Mouse (Mus musculus): ENCODE data around the gene Rmi2. TPM values are rescaled to one million over a fixed set of nuclear protein-coding genes. Genes with fewer than 3 reads are reported as not detected.

Rmi2 gene
- polyA plus RNA-seq, 1 experiment from 2014 or later: 4.8 TPM

GRCm38 (mm10) chr16:10840018-10840417, 5.2 kb downstream of the Rmi2 start:
- 79% methylated on average over 10 of the region's 14 CpGs for WGBS

GRCm38 (mm10) chr16:10842282-10842855, 7.5 kb downstream of the Rmi2 start:
- H3K4me3 ChIP-seq (ENCODE audit: low read depth, low read length): no peak overlapping the region
- TF ChIP-seq CTCF (IDR thresholded peaks at IDR 0.05; ENCODE audit: low read depth): no peak
- H3K4me2 ChIP-seq: no peak overlapping the region
- H3K9me3 ChIP-seq (ENCODE audit: low read depth, low read length): no peaks in the 10 kb centered on the region
- H3K9ac ChIP-seq: no peak overlapping the region
- 74% methylated on average over 4 of the region's 4 CpGs for WGBS
- peaks cover 20% of the 10 kb centered on the region for H3K4me1 ChIP-seq (ENCODE audit: insufficient read depth)
- H3K27ac ChIP-seq (ENCODE audit: low read depth): no peak overlapping the region
- H3K27me3 ChIP-seq (ENCODE audit: insufficient read depth, low read length): no peaks in the 10 kb centered on the region
- ATAC-seq (ENCODE audit: insufficient read depth): no peak
- peaks cover 8% of the 10 kb centered on the region; the same call in 1 of the 2 replicates for H3K36me3 ChIP-seq (ENCODE audit: insufficient read depth)
- no peak for DNase-seq

More at GRCm38 (mm10) chr16:10840018-10840417, 5.2 kb downstream of the Rmi2 start:
- H3K4me1 ChIP-seq (ENCODE audit: insufficient read depth): peaks cover 23% of the 10 kb centered on the region
- no peak for DNase-seq
- H3K27ac ChIP-seq (ENCODE audit: low read depth): no peak overlapping the region
- no peak for ATAC-seq (ENCODE audit: insufficient read depth)
- H3K27me3 ChIP-seq (ENCODE audit: insufficient read depth, low read length): no peaks in the 10 kb centered on the region
- peaks cover 8% of the 10 kb centered on the region; the same call in 1 of the 2 replicates for H3K36me3 ChIP-seq (ENCODE audit: insufficient read depth)
- H3K4me2 ChIP-seq: no peak overlapping the region
- H3K9ac ChIP-seq: no peak overlapping the region
- H3K4me3 ChIP-seq (ENCODE audit: low read depth, low read length): no peak overlapping the region
- TF ChIP-seq CTCF (IDR thresholded peaks at IDR 0.05; ENCODE audit: low read depth): no peak
- no peaks in the 10 kb centered on the region for H3K9me3 ChIP-seq (ENCODE audit: low read depth, low read length)

GRCm38 (mm10) chr16:10843486-10844318, 8.8 kb downstream of the Rmi2 start:
- Histone ChIP-seq H3K27ac (ENCODE audit: low read depth) (peak overlapping the region; percentile 65; the same call in 1 of the 2 replicates), H3K36me3 (ENCODE audit: insufficient read depth) (peaks cover 8% of the 10 kb centered on the region; the same call in 1 of the 2 replicates), H3K4me1 (ENCODE audit: insufficient read depth) (peaks cover 10% of the 10 kb centered on the region), H3K4me2 (peak overlapping the region; percentile 50), H3K9ac (peak overlapping the region; percentile 21), H3K9me3 (ENCODE audit: low read depth, low read length) (no peaks in the 10 kb centered on the region), H3K27me3 (ENCODE audit: insufficient read depth, low read length) (no peaks in the 10 kb centered on the region), H3K4me3 (ENCODE audit: low read depth, low read length) (peak overlapping the region; percentile 17)
- DNase-seq (peak; percentile 85), ATAC-seq (ENCODE audit: insufficient read depth) (peak; percentile 75)
- 7% methylated on average over 18 of the region's 18 CpGs for WGBS
- TF ChIP-seq CTCF (IDR thresholded peaks at IDR 0.05; ENCODE audit: low read depth): no peak

GRCm38 (mm10) chr16:10844319-10844670, 9.4 kb downstream of the Rmi2 start:
- no peak overlapping the region for H3K9ac ChIP-seq
- H3K36me3 ChIP-seq (ENCODE audit: insufficient read depth): peaks cover 8% of the 10 kb centered on the region; the same call in 1 of the 2 replicates
- H3K27me3 ChIP-seq (ENCODE audit: insufficient read depth, low read length): no peaks in the 10 kb centered on the region
- peaks cover 15% of the 10 kb centered on the region for H3K4me1 ChIP-seq (ENCODE audit: insufficient read depth)
- peak; percentile 10; the same call in 1 of the 2 replicates for ATAC-seq (ENCODE audit: insufficient read depth)
- no peak overlapping the region for H3K4me3 ChIP-seq (ENCODE audit: low read depth, low read length)
- DNase-seq: no peak
- H3K9me3 ChIP-seq (ENCODE audit: low read depth, low read length): no peaks in the 10 kb centered on the region
- H3K27ac ChIP-seq (ENCODE audit: low read depth): peak overlapping the region; percentile 65; the same call in 1 of the 2 replicates
- peak overlapping the region; percentile 50 for H3K4me2 ChIP-seq
- WGBS: 30% methylated on average over 6 of the region's 6 CpGs
- no peak for TF ChIP-seq CTCF (IDR thresholded peaks at IDR 0.05; ENCODE audit: low read depth)

GRCm38 (mm10) chr16:10845952-10846351, 11.1 kb downstream of the Rmi2 start:
- peaks cover 26% of the 10 kb centered on the region for H3K4me1 ChIP-seq (ENCODE audit: insufficient read depth)
- no peak overlapping the region for H3K27ac ChIP-seq (ENCODE audit: low read depth)
- no peak overlapping the region for H3K4me2 ChIP-seq
- ATAC-seq (ENCODE audit: insufficient read depth) (no peak), DNase-seq (no peak)
- 79% methylated on average over 6 of the region's 6 CpGs for WGBS
- H3K27me3 ChIP-seq (ENCODE audit: insufficient read depth, low read length): no peaks in the 10 kb centered on the region
- no peaks in the 10 kb centered on the region for H3K9me3 ChIP-seq (ENCODE audit: low read depth, low read length)
- H3K9ac ChIP-seq: no peak overlapping the region
- no peak for TF ChIP-seq CTCF (IDR thresholded peaks at IDR 0.05; ENCODE audit: low read depth)
- no peak overlapping the region for H3K4me3 ChIP-seq (ENCODE audit: low read depth, low read length)
- peaks cover 4% of the 10 kb centered on the region; the same call in 1 of the 2 replicates for H3K36me3 ChIP-seq (ENCODE audit: insufficient read depth)

- WGBS: 63% methylated on average over 4 of the region's 4 CpGs
- peak; percentile 77 for DNase-seq
Observed at GRCm38 (mm10) chr16:10846503-10846902, 11.6 kb downstream of the Rmi2 start.

More at GRCm38 (mm10) chr16:10846503-10846902, 11.6 kb downstream of the Rmi2 start:
- Histone ChIP-seq H3K36me3 (ENCODE audit: insufficient read depth) (no peaks in the 10 kb centered on the region), H3K4me1 (ENCODE audit: insufficient read depth) (peaks cover 26% of the 10 kb centered on the region), H3K27ac (ENCODE audit: low read depth) (no peak overlapping the region), H3K9me3 (ENCODE audit: low read depth, low read length) (no peaks in the 10 kb centered on the region), H3K27me3 (ENCODE audit: insufficient read depth, low read length) (no peaks in the 10 kb centered on the region), H3K4me3 (ENCODE audit: low read depth, low read length) (no peak overlapping the region), H3K4me2 (no peak overlapping the region), H3K9ac (no peak overlapping the region)
- TF ChIP-seq CTCF (IDR thresholded peaks at IDR 0.05; ENCODE audit: low read depth): peak; percentile 70
- no peak for ATAC-seq (ENCODE audit: insufficient read depth)
